Mouse (Mus musculus) kidney, postnatal 25 days (tissue): ENCODE data around the gene Grid2.
A peak's percentile ranks its signal among the peaks of the same experiment; 100 is the strongest.

Experiments used
- DNase-seq, 2 experiments: peaks; one replicate each; pipeline ENCODE4 v3.0.0; 2021; ENCODE audit warnings: mixed read lengths in 2 of 2

Grid2 gene

GRCm38 (mm10) chr6:64073406-64073805 is 817.7 kb downstream of the Grid2 start:
- DNase-seq = no peak

GRCm38 (mm10) chr6:64077911-64078310 is 822.2 kb downstream of the Grid2 start:
- no peak for DNase-seq

- no peak for DNase-seq
Measured at GRCm38 (mm10) chr6:64098662-64099061, 843.0 kb downstream of the Grid2 start.

GRCm38 (mm10) chr6:64114594-64114993 is 858.9 kb downstream of the Grid2 start:
- no peak for DNase-seq

GRCm38 (mm10) chr6:64136275-64136674 is 880.6 kb downstream of the Grid2 start:
- no peak for DNase-seq

GRCm38 (mm10) chr6:64148613-64149012 is 892.9 kb downstream of the Grid2 start:
- no peak for DNase-seq

- no peak for DNase-seq
Measured at GRCm38 (mm10) chr6:64174995-64175612, 919.4 kb downstream of the Grid2 start.

GRCm38 (mm10) chr6:64193646-64194045 is 938.0 kb downstream of the Grid2 start:
- no peak for DNase-seq

GRCm38 (mm10) chr6:64202396-64203122 is 946.9 kb downstream of the Grid2 start:
- DNase-seq = no peak

GRCm38 (mm10) chr6:64236351-64236750 is 980.7 kb downstream of the Grid2 start:
- peak in 1 of 2 experiments; percentile 10 for DNase-seq

- DNase-seq = no peak
Measured at GRCm38 (mm10) chr6:64240526-64240925, 984.9 kb downstream of the Grid2 start.

- no peak for DNase-seq
Measured at GRCm38 (mm10) chr6:64245951-64246350, 990.3 kb downstream of the Grid2 start.

GRCm38 (mm10) chr6:64251041-64251440 is 995.4 kb downstream of the Grid2 start:
- no peak for DNase-seq

- DNase-seq = no peak
Measured at GRCm38 (mm10) chr6:64263517-64263916, 1007.8 kb downstream of the Grid2 start.

- no peak for DNase-seq
Measured at GRCm38 (mm10) chr6:64264224-64264623, 1008.5 kb downstream of the Grid2 start.

GRCm38 (mm10) chr6:64274319-64275114 is 1018.8 kb downstream of the Grid2 start:
- no peak for DNase-seq

- no peak for DNase-seq
Measured at GRCm38 (mm10) chr6:64279927-64280326, 1024.3 kb downstream of the Grid2 start.

- no peak for DNase-seq
Measured at GRCm38 (mm10) chr6:64293761-64294160, 1038.1 kb downstream of the Grid2 start.

GRCm38 (mm10) chr6:64297633-64298032 is 1042.0 kb downstream of the Grid2 start:
- no peak for DNase-seq

- DNase-seq = no peak
Measured at GRCm38 (mm10) chr6:64304709-64305476, 1049.2 kb downstream of the Grid2 start.

- no peak for DNase-seq
Measured at GRCm38 (mm10) chr6:64308631-64309030, 1053.0 kb downstream of the Grid2 start.

- peak in 1 of 2 experiments; percentile 2 for DNase-seq
Measured at GRCm38 (mm10) chr6:64313132-64313531, 1057.5 kb downstream of the Grid2 start.

GRCm38 (mm10) chr6:64326936-64327335 is 1071.3 kb downstream of the Grid2 start:
- DNase-seq = no peak
